Mouse (Mus musculus) liver, adult 2 months (tissue): ENCODE results near the gene 2300002M23Rik.

Source experiments
- CTCF ChIP-seq: fragments of 200-500 bp; IDR thresholded peaks from 2 replicates; pipeline ENCODE4 v1.5.1; 2011; ENCODE audit warnings: low read depth, low read length, control low read depth
- POLR2A ChIP-seq: fragments of 200-500 bp; IDR thresholded peaks from 2 replicates; pipeline ENCODE4 v1.6.1; 2011; ENCODE audit warnings: low read length, control low read depth; ENCODE audit not compliant: insufficient read depth; ENCODE audit errors: extremely low read depth

DNA sequence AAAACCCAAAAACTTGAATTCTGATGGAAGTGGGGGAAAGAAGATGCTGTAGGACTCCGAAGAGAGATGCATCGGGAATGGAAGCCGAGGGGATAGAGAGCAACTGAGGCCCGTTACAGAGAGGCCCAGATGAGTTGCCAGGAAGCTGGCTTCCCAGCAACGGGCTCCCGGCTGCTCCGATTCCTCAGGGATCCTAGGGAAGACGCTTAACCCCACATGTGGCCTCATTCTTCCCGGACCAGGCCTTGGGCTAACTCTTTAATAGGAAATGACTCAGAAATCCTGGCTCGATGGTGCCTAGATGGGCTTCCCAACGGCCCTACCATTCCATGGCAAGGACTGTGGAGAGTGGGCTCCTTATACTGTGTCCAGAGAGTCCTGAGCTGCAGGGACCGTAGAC is 49.7 kb upstream of the 2300002M23Rik start:
- TF ChIP-seq POLR2A (no peak), CTCF (no peak)
